Mouse (Mus musculus): Measurements from ENCODE around the gene Amot.

DNA sequence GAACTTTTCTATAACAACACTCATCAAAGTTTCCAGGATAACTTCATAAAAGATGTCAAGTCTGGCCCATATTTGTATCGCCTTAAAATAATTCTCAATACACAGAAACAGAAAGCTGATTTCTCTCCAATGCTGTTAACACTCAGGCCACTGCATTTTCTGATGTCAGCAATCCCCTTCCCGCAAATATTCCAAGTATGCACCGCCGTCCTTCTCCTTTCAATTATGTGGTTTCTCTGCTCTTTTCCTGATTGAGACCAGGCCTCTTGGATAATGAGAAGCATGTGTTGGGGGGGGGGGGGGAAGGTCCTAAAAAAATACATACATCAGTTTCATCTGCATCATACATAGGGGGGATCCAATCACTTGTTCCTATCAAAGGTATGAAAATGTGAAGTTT is 6.3 kb downstream of the Amot start:
- TF ChIP-seq POLR2A (IDR thresholded peaks at IDR 0.05; ENCODE audit: control insufficient read depth, low read depth, low read length) (no peak), CTCF (IDR thresholded peaks at IDR 0.05; ENCODE audit: control insufficient read depth, insufficient read depth, insufficient replicate concordance, low read depth, low read length) (no peak)
